Mouse (Mus musculus) G1E (cell line): ENCODE results near the gene Ntm. TPM values are rescaled to one million over a fixed set of nuclear protein-coding genes. Genes with fewer than 3 reads are reported as not detected.

Source experiments
- ATAC-seq: 2 replicates; pipeline ENCODE4 v1.8.0; 2016; ENCODE audit warnings: mild to moderate bottlenecking; ENCODE audit not compliant: insufficient number of reproducible peaks, poor library complexity, low FRiP score, severe bottlenecking; ENCODE audit errors: extremely low read depth
- DNase-seq: peaks from one replicate; pipeline ENCODE4 v3.0.0; 2012; ENCODE audit warnings: low spot score
- H3K27me3 ChIP-seq: 2 replicates; pipeline ENCODE4 v1.6.1; 2012; ENCODE audit warnings: mild to moderate bottlenecking, low read length, inconsistent platforms; ENCODE audit not compliant: insufficient read depth
- H3K36me3 ChIP-seq: replicated peaks from 2 replicates; pipeline ENCODE3; 2012; ENCODE audit warnings: mild to moderate bottlenecking, inconsistent platforms
- H3K4me1 ChIP-seq: 2 replicates; pipeline ENCODE4 v1.6.1; 2012; ENCODE audit warnings: low read depth, low read length, inconsistent platforms, mixed read lengths; ENCODE audit not compliant: insufficient read depth
- H3K4me3 ChIP-seq: 2 replicates; pipeline ENCODE4 v1.5.1; 2012; ENCODE audit warnings: low read depth, mild to moderate bottlenecking, inconsistent platforms, low read length, moderate library complexity, mixed read lengths
- H3K9me3 ChIP-seq: replicated peaks from 2 replicates; pipeline ENCODE4 v1.6.1; 2012; ENCODE audit warnings: inconsistent platforms
- CTCF ChIP-seq: IDR thresholded peaks from 2 replicates; pipeline ENCODE4 v1.5.1; 2012; ENCODE audit warnings: low read depth, low read length, inconsistent platforms, mixed read lengths
- GATA1 ChIP-seq: IDR thresholded peaks from 2 replicates; pipeline ENCODE4 v1.6.1; 2012; ENCODE audit warnings: borderline replicate concordance, low read length, inconsistent platforms, mixed read lengths
- GATA2 ChIP-seq: IDR thresholded peaks from 2 replicates; pipeline ENCODE4 v1.6.1; 2012; ENCODE audit warnings: low read depth, low read length, inconsistent platforms, borderline replicate concordance
- POLR2AphosphoS5 ChIP-seq: IDR thresholded peaks from 2 replicates; pipeline ENCODE4 v1.6.1; 2012; ENCODE audit warnings: low read depth, low read length, inconsistent platforms; ENCODE audit not compliant: insufficient replicate concordance
- TAL1 ChIP-seq: conservative IDR thresholded peaks from 2 replicates; pipeline ENCODE4 v1.6.1; 2012; ENCODE audit warnings: low read depth, low read length, inconsistent platforms, mixed read lengths
- polyA plus RNA-seq: library from polyadenylated mRNA; stranded (reverse); fragments of >175 nt; gene quantifications from 2 replicates; pipeline ENCODE4 v1.2.3, GENCODE M21; 2012
- total RNA-seq, 2 experiments: library from RNA; stranded (forward) in 1 of 2; stranded (reverse) in 1 of 2; fragments of 200-1000 nt in 1 of 2; fragments of >200 nt in 1 of 2; fragmentation: Nextera tagmentation in 1 of 2; gene quantifications; 2 replicates each; pipeline ENCODE4 v1.2.3; 2014 to 2017

The Ntm gene
- total and polyA plus RNA-seq, 3 experiments: 0.11 TPM; not detected in 2

DNA sequence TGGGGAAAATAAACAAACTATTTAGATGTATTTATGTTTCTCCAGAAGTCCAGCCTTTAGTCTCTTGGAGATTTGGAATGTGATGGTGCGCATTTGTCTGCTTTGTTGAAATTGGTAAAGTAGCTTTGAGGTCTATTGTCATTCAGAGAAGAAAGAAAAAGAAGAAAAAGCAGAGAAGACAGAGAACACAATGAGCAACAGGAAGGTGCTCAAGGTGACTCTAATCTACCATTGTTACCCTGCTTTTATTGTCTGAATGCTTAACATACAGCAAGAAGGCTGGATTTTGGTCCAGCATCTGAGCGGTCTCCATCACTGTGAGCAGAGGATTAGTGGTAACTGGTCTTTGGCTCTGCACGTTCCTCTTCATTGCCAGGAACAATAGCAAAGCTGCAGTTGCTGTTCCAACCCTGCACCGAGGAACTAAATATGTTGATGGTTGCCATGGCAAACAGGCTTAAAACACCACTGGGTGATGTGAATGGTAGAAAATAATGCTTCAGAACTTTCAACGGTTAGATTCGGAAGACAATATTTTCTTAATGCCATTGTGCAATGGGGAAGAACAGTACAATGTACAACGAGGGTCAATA is 350.8 kb downstream of the Ntm start:
- TF ChIP-seq CTCF (no peak), GATA1 (no peak), TAL1 (no peak), GATA2 (no peak), POLR2AphosphoS5 (no peak)
- Histone ChIP-seq H3K4me3 (no peak overlapping the region), H3K9me3 (peaks cover 5% of the 10 kb centered on the region), H3K36me3 (no peaks in the 10 kb centered on the region), H3K27me3 (no peaks in the 10 kb centered on the region), H3K4me1 (no peaks in the 10 kb centered on the region)
- DNase-seq (no peak), ATAC-seq (no peak)

DNA sequence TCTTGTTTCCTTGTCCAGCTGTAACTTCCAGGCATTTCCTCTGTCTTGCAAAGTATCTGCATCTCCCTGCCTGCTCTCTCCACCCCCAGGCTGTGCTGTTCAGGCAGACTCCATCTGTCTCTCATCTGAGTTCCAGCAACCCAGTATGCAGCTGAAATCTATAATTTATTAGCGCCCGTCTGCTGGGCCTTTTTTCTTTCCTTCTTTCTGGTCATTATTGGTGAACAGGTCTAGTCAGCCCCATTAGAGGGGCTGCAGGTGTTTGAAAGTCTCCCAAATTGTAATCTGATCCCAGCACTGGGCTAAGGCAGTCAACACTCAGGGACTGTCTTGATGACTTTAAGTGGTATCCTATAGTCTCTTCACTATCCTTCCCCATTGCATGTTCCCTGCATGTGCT is 352.1 kb downstream of the Ntm start:
- H3K9me3 ChIP-seq: peaks cover 8% of the 10 kb centered on the region
- H3K4me1 ChIP-seq: no peaks in the 10 kb centered on the region
- DNase-seq: no peak
- ATAC-seq: no peak
- no peaks in the 10 kb centered on the region for H3K27me3 ChIP-seq
- TF ChIP-seq POLR2AphosphoS5 (no peak), TAL1 (no peak), CTCF (no peak), GATA2 (no peak), GATA1 (no peak)
- H3K4me3 ChIP-seq: no peak overlapping the region
- H3K36me3 ChIP-seq: no peaks in the 10 kb centered on the region

DNA sequence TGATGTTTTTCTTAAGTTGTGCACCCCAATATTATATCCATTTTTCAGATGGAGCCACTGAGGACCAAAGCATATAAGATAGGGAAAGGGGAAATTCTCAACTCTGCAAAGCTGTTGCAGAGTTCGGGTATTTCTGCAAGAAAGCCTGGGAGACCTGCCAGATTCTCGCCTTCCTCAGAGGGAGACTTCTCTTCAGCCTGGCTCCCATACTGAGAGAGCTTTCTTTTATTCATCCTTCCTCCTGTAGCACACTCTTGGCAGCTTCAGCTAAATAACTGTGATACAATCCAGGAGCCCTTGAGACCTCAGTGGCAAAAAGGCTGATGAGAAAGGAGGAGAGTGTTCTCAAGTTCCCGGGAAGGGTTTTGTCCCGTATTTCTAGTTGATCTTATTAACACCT is 365.3 kb downstream of the Ntm start:
- ATAC-seq (no peak), DNase-seq (no peak)
- no peaks in the 10 kb centered on the region for H3K4me1 ChIP-seq
- H3K27me3 ChIP-seq: no peaks in the 10 kb centered on the region
- H3K9me3 ChIP-seq: peaks cover 29% of the 10 kb centered on the region
- H3K36me3 ChIP-seq: no peaks in the 10 kb centered on the region
- H3K4me3 ChIP-seq: no peak overlapping the region
- TF ChIP-seq POLR2AphosphoS5 (no peak), TAL1 (no peak), CTCF (no peak), GATA2 (no peak), GATA1 (no peak)

DNA sequence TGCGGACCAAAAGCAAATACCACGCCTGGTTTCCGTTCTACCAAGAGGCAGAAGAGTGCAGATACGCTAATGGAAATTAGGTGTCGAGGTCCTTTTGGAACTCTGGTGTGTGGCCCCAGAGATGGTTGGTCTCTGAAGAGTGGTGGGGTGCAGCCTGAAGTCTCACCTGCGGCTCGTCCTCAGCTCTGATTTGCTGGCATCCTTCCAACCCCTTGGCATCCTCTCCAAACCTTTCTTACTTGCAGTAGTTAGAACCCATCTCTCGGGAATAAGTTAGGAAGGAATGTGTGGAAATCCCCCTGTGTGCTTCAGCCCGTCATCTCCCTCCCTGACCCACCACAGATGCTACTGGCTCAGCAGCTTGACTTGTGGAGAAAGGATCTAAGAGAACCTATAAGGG is 367.6 kb downstream of the Ntm start:
- no peak for ATAC-seq
- no peak for TF ChIP-seq TAL1
- no peak for TF ChIP-seq CTCF
- TF ChIP-seq GATA2: no peak
- TF ChIP-seq POLR2AphosphoS5: no peak
- TF ChIP-seq GATA1: no peak
- Histone ChIP-seq H3K4me3 (no peak overlapping the region), H3K4me1 (no peaks in the 10 kb centered on the region), H3K27me3 (no peaks in the 10 kb centered on the region), H3K36me3 (no peaks in the 10 kb centered on the region), H3K9me3 (peaks cover 29% of the 10 kb centered on the region)
- no peak for DNase-seq

DNA sequence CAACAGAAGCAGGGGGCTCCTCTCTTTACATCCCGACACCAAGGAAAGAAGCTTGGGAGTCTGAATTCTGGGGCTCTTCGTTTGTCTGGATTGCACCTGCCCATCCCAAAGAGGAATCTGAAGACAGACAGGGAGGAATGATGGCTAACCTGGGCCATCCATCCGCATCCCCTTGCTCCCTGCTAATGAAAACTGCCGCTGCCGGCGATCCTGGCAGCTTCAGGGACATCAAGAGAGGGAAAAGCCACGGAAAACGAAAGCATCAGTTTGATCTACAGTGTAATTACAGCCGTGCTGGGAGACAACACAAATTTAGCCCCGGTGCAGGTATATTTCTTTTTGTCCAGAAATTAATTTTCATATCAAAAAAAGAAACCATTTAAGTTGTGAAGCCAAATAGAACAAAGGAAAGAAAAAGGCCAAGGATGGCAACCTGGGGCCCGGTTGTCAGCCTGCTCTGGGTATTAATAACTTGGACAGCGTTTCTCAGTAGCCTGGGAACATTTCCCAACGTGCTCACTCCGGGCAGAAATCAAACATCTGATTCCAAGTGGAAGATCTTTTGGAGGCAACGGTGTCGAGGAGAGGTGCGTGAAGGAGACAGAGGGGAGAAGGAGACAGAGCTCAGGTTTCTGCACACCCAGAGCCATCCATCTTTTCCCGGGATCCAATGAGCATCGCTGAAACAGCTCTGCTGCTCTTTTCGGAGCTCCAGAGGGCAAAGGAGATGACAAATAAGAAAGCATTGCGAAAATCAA is 368.2 kb downstream of the Ntm start:
- Histone ChIP-seq H3K4me1 (no peaks in the 10 kb centered on the region), H3K27me3 (no peaks in the 10 kb centered on the region), H3K9me3 (peaks cover 29% of the 10 kb centered on the region), H3K36me3 (no peaks in the 10 kb centered on the region), H3K4me3 (no peak overlapping the region)
- DNase-seq: no peak
- TF ChIP-seq CTCF (no peak), GATA2 (no peak), TAL1 (no peak), POLR2AphosphoS5 (no peak), GATA1 (no peak)
- ATAC-seq: no peak

DNA sequence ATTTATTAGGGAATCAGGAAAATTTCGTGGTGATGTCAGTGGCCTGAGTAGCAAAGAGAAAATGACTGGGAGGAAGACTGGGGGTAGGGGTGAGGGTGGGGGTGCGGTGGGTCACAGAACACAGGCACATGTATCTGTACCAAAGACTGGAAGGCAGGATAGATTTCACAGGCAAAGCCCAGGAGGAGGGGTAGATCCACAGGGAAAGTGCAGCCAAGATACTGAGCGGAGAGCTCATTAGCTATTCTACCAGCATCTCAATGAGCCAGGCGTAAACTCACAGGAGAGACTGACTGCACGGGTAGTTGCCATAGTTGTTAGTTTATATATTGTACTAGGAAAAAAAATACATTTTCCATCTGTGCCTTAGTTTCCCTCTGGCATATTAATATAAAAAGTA is 375.6 kb downstream of the Ntm start:
- no peaks in the 10 kb centered on the region for H3K4me1 ChIP-seq
- peaks cover 13% of the 10 kb centered on the region for H3K9me3 ChIP-seq
- TF ChIP-seq GATA1 (no peak), TAL1 (no peak), CTCF (no peak), POLR2AphosphoS5 (no peak), GATA2 (no peak)
- H3K4me3 ChIP-seq: no peak overlapping the region
- DNase-seq (no peak), ATAC-seq (no peak)
- H3K27me3 ChIP-seq: no peaks in the 10 kb centered on the region
- no peaks in the 10 kb centered on the region for H3K36me3 ChIP-seq
